Mouse (Mus musculus): Measurements from ENCODE around the gene Ankrd66.
"Not testable (repeated sequence)": the region's sequence is repeated elsewhere in the genome, so short reads cannot be mapped to it uniquely, and the experiment has no call there.

The Ankrd66 gene

GRCm38 (mm10) chr17:43503861-43504593, 39.4 kb downstream of the Ankrd66 start:
- DNase-seq (ENCODE audit: low read depth, low spot score): no peak
- Histone ChIP-seq H3K27me3 (ENCODE audit: control insufficient read depth, insufficient read depth, low read length, poor library complexity, severe bottlenecking) (no peaks in the 10 kb centered on the region), H3K36me3 (ENCODE audit: control insufficient read depth, insufficient read depth, low read length, poor library complexity, severe bottlenecking) (no peaks in the 10 kb centered on the region)

- DNase-seq (ENCODE audit: low read depth, low spot score): no peak
- H3K36me3 ChIP-seq (ENCODE audit: control insufficient read depth, insufficient read depth, low read length, poor library complexity, severe bottlenecking): no peaks in the 10 kb centered on the region
Measured at GRCm38 (mm10) chr17:43502592-43502991, 40.8 kb downstream of the Ankrd66 start, which contains the start of gene Mep1a. TSS of gene Mep1a (minus strand) at chr17:43502812.

GRCm38 (mm10) chr17:43501631-43502030, 41.8 kb downstream of the Ankrd66 start:
- Histone ChIP-seq H3K36me3 (ENCODE audit: control insufficient read depth, insufficient read depth, low read length, poor library complexity, severe bottlenecking) (no peaks in the 10 kb centered on the region), H3K27me3 (ENCODE audit: control insufficient read depth, insufficient read depth, low read length, poor library complexity, severe bottlenecking) (no peaks in the 10 kb centered on the region)
- no peak for DNase-seq (ENCODE audit: low read depth, low spot score)

More at GRCm38 (mm10) chr17:43502592-43502991, 40.8 kb downstream of the Ankrd66 start, which contains the start of gene Mep1a:
- H3K27me3 ChIP-seq (ENCODE audit: control insufficient read depth, insufficient read depth, low read length, poor library complexity, severe bottlenecking): no peaks in the 10 kb centered on the region

- H3K36me3 ChIP-seq (ENCODE audit: control insufficient read depth, insufficient read depth, low read length, poor library complexity, severe bottlenecking): no peaks in the 10 kb centered on the region
- DNase-seq (ENCODE audit: low read depth, low spot score): no peak
- no peaks in the 10 kb centered on the region for H3K27me3 ChIP-seq (ENCODE audit: control insufficient read depth, insufficient read depth, low read length, poor library complexity, severe bottlenecking)
Measured at GRCm38 (mm10) chr17:43501223-43501622, 42.2 kb downstream of the Ankrd66 start.

- no peaks in the 10 kb centered on the region for H3K27me3 ChIP-seq (ENCODE audit: control insufficient read depth, insufficient read depth, low read length, poor library complexity, severe bottlenecking)
Measured at GRCm38 (mm10) chr17:43500513-43500912, 42.9 kb downstream of the Ankrd66 start.

GRCm38 (mm10) chr17:43497521-43497920, 45.9 kb downstream of the Ankrd66 start:
- Histone ChIP-seq H3K27me3 (ENCODE audit: control insufficient read depth, insufficient read depth, low read length, poor library complexity, severe bottlenecking) (no peaks in the 10 kb centered on the region), H3K36me3 (ENCODE audit: control insufficient read depth, insufficient read depth, low read length, poor library complexity, severe bottlenecking) (no peaks in the 10 kb centered on the region)
- no peak for DNase-seq (ENCODE audit: low read depth, low spot score)

More at GRCm38 (mm10) chr17:43500513-43500912, 42.9 kb downstream of the Ankrd66 start:
- no peaks in the 10 kb centered on the region for H3K36me3 ChIP-seq (ENCODE audit: control insufficient read depth, insufficient read depth, low read length, poor library complexity, severe bottlenecking)
- no peak for DNase-seq (ENCODE audit: low read depth, low spot score)

- H3K36me3 ChIP-seq (ENCODE audit: control insufficient read depth, insufficient read depth, low read length, poor library complexity, severe bottlenecking): no peaks in the 10 kb centered on the region
- no peak for DNase-seq (ENCODE audit: low read depth, low spot score)
- no peaks in the 10 kb centered on the region for H3K27me3 ChIP-seq (ENCODE audit: control insufficient read depth, insufficient read depth, low read length, poor library complexity, severe bottlenecking)
Measured at GRCm38 (mm10) chr17:43495502-43495901, 47.9 kb downstream of the Ankrd66 start.

GRCm38 (mm10) chr17:43490371-43490770, 53.1 kb downstream of the Ankrd66 start:
- DNase-seq (ENCODE audit: low read depth, low spot score); H3K27me3 ChIP-seq (ENCODE audit: control insufficient read depth, insufficient read depth, low read length, poor library complexity, severe bottlenecking); H3K36me3 ChIP-seq (ENCODE audit: control insufficient read depth, insufficient read depth, low read length, poor library complexity, severe bottlenecking): not testable (repeated sequence)

- DNase-seq (ENCODE audit: low read depth, low spot score): no peak
- Histone ChIP-seq H3K36me3 (ENCODE audit: control insufficient read depth, insufficient read depth, low read length, poor library complexity, severe bottlenecking) (no peaks in the 10 kb centered on the region), H3K27me3 (ENCODE audit: control insufficient read depth, insufficient read depth, low read length, poor library complexity, severe bottlenecking) (no peaks in the 10 kb centered on the region)
Measured at GRCm38 (mm10) chr17:43488439-43489151, 54.8 kb downstream of the Ankrd66 start.

- H3K27me3 ChIP-seq (ENCODE audit: control insufficient read depth, insufficient read depth, low read length, poor library complexity, severe bottlenecking): no peaks in the 10 kb centered on the region
- no peak for DNase-seq (ENCODE audit: low read depth, low spot score)
Measured at GRCm38 (mm10) chr17:43485982-43486381, 57.5 kb downstream of the Ankrd66 start.

More at GRCm38 (mm10) chr17:43485982-43486381, 57.5 kb downstream of the Ankrd66 start:
- no peaks in the 10 kb centered on the region for H3K36me3 ChIP-seq (ENCODE audit: control insufficient read depth, insufficient read depth, low read length, poor library complexity, severe bottlenecking)
